Mouse (Mus musculus): ENCODE results near the gene Gck.

Gck gene

DNA sequence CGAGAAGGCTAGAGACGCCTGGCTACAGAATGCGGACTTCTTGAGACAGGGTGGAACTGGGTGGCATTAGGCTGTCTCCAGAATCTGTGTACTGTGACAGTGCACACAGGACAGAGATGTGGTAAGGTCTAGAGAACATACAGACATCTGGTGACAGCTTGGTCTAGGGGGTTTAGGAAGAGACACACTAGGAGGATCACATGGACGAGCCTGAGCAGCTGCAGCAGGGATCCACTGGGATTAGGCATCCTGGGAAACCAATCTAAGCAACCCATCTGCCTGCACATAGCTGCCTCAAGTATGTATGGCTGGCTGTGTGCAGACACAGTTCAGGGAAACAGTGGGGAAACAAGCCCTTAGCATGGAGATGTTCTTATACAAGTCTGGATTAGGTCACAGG lies 35.9 kb downstream of the Gck start:
- Histone ChIP-seq H3K4me3 (replicated peaks; ENCODE audit: low read length) (no peak overlapping the region), H3K9me3 (ENCODE audit: low read length) (no peaks in the 10 kb centered on the region), H3K27me3 (ENCODE audit: insufficient read depth, low read length) (peaks cover 33% of the 10 kb centered on the region), H3K4me1 (replicated peaks; ENCODE audit: low read depth, low read length) (peaks cover 11% of the 10 kb centered on the region), H3K36me3 (ENCODE audit: insufficient read depth, low read length) (no peaks in the 10 kb centered on the region)
- TF ChIP-seq NANOG (IDR thresholded peaks at IDR 0.05; ENCODE audit: borderline replicate concordance, low read length) (no peak), POU5F1 (IDR thresholded peaks at IDR 0.05; ENCODE audit: borderline replicate concordance, low read length) (no peak)

DNA sequence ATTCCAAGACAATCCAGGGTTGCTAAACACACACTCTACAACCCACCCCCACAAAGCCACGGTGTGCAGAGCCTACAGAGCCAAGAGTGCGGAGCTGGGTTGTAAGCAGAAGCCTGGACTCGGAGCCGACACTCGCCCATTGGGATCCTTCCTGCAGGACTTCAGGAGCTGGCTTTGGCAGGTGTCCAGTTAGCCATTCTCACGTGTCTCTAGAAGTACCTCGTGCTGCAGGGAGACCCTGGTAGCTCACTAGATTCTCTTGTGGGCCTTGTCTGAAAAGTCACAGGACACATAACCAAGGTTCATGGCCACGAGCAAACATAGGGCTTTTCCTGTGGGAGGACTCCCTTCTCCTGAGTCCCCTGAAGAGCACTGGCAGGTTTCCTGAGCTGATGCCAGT lies 36.6 kb downstream of the Gck start:
- H3K4me3 ChIP-seq (replicated peaks; ENCODE audit: low read length): no peak overlapping the region
- H3K36me3 ChIP-seq (ENCODE audit: insufficient read depth, low read length): no peaks in the 10 kb centered on the region
- no peaks in the 10 kb centered on the region for H3K9me3 ChIP-seq (ENCODE audit: low read length)
- TF ChIP-seq NANOG (IDR thresholded peaks at IDR 0.05; ENCODE audit: borderline replicate concordance, low read length) (no peak), CTCF (conservative IDR thresholded peaks at IDR 0.05; ENCODE audit: low read length) (no peak), POU5F1 (IDR thresholded peaks at IDR 0.05; ENCODE audit: borderline replicate concordance, low read length) (no peak)
- peaks cover 33% of the 10 kb centered on the region for H3K27me3 ChIP-seq (ENCODE audit: insufficient read depth, low read length)
- H3K4me1 ChIP-seq (replicated peaks; ENCODE audit: low read depth, low read length): peaks cover 8% of the 10 kb centered on the region

DNA sequence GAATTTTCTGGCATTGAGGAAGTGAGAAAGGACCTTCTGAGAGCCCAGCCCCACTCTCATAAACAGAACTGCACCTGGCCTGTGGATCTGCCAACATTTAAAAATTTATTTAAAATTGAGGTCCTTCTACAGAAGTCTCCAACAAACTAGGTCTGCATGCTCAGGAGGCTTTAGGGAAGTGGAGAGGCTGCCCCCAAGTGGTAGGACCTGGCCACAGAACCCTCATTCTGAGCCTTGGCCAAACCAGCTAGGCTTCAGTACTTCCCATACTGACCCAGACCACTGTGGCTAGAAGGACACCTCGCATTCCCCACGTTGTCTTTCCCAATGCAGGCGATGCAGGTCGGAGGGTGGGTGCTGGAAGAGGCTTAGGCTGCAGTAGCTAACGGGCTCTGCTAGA lies 37.2 kb downstream of the Gck start:
- H3K36me3 ChIP-seq (ENCODE audit: insufficient read depth, low read length): no peaks in the 10 kb centered on the region
- peaks cover 8% of the 10 kb centered on the region for H3K4me1 ChIP-seq (replicated peaks; ENCODE audit: low read depth, low read length)
- H3K9me3 ChIP-seq (ENCODE audit: low read length): no peaks in the 10 kb centered on the region
- TF ChIP-seq POU5F1 (IDR thresholded peaks at IDR 0.05; ENCODE audit: borderline replicate concordance, low read length) (no peak), CTCF (conservative IDR thresholded peaks at IDR 0.05; ENCODE audit: low read length) (peak; percentile 69)
- H3K4me3 ChIP-seq (replicated peaks; ENCODE audit: low read length): no peak overlapping the region
- peaks cover 33% of the 10 kb centered on the region for H3K27me3 ChIP-seq (ENCODE audit: insufficient read depth, low read length)

DNA sequence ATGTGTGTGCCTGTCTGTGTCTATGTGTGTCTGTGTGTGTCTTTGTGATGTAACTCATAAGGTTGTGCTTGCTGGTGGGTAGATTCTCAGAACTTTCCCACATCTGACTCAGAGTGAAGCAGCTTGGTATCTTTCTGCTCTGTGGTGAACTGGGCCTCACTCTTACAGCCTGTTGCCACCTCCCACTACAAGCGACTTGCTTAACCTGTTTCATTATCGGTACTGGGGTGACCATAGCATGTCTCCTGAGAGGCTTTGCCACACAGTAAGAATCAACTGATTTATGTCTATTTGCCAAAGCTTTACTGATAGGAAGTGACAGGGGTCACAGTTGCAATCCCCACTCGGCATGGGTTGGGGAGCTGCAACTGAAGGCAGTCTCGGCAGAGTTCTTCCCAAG lies 41.2 kb downstream of the Gck start:
- Histone ChIP-seq H3K9me3 (ENCODE audit: low read length) (no peaks in the 10 kb centered on the region), H3K27me3 (ENCODE audit: insufficient read depth, low read length) (peaks cover 25% of the 10 kb centered on the region), H3K36me3 (ENCODE audit: insufficient read depth, low read length) (no peaks in the 10 kb centered on the region), H3K4me1 (replicated peaks; ENCODE audit: low read depth, low read length) (peaks cover 20% of the 10 kb centered on the region), H3K4me3 (replicated peaks; ENCODE audit: low read length) (no peak overlapping the region)
- TF ChIP-seq POU5F1 (IDR thresholded peaks at IDR 0.05; ENCODE audit: borderline replicate concordance, low read length): no peak
- TF ChIP-seq CTCF (conservative IDR thresholded peaks at IDR 0.05; ENCODE audit: low read length): no peak
- TF ChIP-seq NANOG (IDR thresholded peaks at IDR 0.05; ENCODE audit: borderline replicate concordance, low read length): no peak

DNA sequence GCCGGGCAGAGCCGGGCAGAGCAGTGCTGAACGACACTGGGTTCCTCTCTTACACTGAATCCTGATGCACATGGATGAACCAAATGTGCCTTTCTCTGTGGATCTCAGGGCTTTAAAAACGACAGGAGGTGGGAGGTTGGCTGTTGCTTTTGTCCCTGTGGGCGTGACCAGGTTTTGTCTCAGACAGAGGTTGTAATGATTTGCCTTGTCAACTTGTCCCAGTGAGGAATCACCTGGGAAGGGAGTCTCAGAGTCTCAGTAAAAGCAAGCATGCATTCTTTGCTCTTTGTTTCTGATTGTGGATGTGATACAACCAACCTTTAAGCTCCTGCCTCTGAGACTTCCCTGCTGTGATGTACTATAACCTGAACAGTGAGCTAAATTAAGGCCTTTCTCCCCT lies 42.8 kb downstream of the Gck start:
- Histone ChIP-seq H3K36me3 (ENCODE audit: insufficient read depth, low read length) (no peaks in the 10 kb centered on the region), H3K27me3 (ENCODE audit: insufficient read depth, low read length) (peaks cover 32% of the 10 kb centered on the region), H3K4me3 (replicated peaks; ENCODE audit: low read length) (no peak overlapping the region), H3K4me1 (replicated peaks; ENCODE audit: low read depth, low read length) (peaks cover 31% of the 10 kb centered on the region), H3K9me3 (ENCODE audit: low read length) (no peaks in the 10 kb centered on the region)
- TF ChIP-seq NANOG (IDR thresholded peaks at IDR 0.05; ENCODE audit: borderline replicate concordance, low read length) (no peak), CTCF (conservative IDR thresholded peaks at IDR 0.05; ENCODE audit: low read length) (no peak), POU5F1 (IDR thresholded peaks at IDR 0.05; ENCODE audit: borderline replicate concordance, low read length) (no peak)

DNA sequence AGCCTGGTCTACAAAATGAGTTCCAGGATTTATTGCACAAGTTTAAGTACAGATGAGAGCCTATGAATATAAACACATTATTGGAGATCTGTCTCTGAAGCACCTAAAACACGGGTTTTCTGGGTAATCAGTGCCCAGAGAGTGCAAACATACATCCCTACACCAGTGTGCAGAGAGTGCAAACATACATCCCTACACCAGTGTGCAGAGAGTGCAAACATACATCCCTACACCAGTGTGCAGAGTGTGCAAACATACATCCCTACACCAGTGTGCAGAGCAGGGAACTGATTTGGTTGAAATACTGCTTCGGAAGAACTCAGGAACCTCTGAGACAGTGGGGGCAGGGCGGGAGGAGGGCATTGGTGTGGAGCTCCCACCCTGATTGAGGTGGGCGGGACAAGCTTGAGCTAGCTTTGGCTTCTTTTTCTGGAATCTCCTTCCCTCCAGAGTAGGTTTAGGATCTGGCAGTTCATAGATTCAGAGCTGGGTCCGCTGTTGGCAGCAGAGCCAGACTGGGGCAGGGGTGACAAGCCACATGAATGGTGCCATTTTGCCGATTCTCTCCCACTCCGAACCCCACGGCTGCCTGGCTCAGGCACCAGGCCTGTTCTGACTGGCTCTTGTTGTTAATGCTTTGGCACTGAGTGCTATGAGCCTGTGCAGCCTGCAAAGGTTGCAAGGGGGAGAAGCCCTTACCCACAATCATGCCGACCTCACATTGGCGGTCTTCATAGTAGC lies 43.9 kb downstream of the Gck start:
- TF ChIP-seq NANOG (IDR thresholded peaks at IDR 0.05; ENCODE audit: borderline replicate concordance, low read length) (no peak), CTCF (conservative IDR thresholded peaks at IDR 0.05; ENCODE audit: low read length) (no peak), POU5F1 (IDR thresholded peaks at IDR 0.05; ENCODE audit: borderline replicate concordance, low read length) (no peak)
- Histone ChIP-seq H3K36me3 (ENCODE audit: insufficient read depth, low read length) (no peaks in the 10 kb centered on the region), H3K27me3 (ENCODE audit: insufficient read depth, low read length) (peaks cover 43% of the 10 kb centered on the region), H3K4me1 (replicated peaks; ENCODE audit: low read depth, low read length) (peaks cover 42% of the 10 kb centered on the region), H3K4me3 (replicated peaks; ENCODE audit: low read length) (peak overlapping the region; percentile 51), H3K9me3 (ENCODE audit: low read length) (no peaks in the 10 kb centered on the region)

DNA sequence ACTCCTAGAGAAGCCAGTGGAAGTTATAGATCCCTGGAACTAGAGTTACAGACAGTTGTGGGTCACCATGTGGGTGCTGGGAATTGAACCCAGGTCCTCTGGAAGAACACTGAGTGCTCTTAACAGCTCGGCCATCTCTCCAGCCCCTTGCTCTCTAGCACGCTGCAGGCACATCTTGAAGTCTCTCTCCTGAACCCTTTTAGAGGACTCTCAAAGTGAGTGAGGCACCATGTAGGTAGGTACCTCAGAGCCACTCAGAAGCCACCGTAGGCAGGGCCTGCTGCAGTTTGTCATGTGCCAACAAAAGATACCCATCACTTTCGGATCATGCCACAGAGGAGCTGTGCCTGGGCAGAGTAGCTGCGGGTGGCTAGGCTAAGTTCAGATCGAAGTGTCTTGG lies 45.0 kb downstream of the Gck start:
- no peaks in the 10 kb centered on the region for H3K9me3 ChIP-seq (ENCODE audit: low read length)
- peaks cover 54% of the 10 kb centered on the region for H3K27me3 ChIP-seq (ENCODE audit: insufficient read depth, low read length)
- peaks cover 51% of the 10 kb centered on the region for H3K4me1 ChIP-seq (replicated peaks; ENCODE audit: low read depth, low read length)
- H3K36me3 ChIP-seq (ENCODE audit: insufficient read depth, low read length): no peaks in the 10 kb centered on the region
- no peak for TF ChIP-seq CTCF (conservative IDR thresholded peaks at IDR 0.05; ENCODE audit: low read length)
- TF ChIP-seq POU5F1 (IDR thresholded peaks at IDR 0.05; ENCODE audit: borderline replicate concordance, low read length): no peak
- TF ChIP-seq NANOG (IDR thresholded peaks at IDR 0.05; ENCODE audit: borderline replicate concordance, low read length): no peak
- no peak overlapping the region for H3K4me3 ChIP-seq (replicated peaks; ENCODE audit: low read length)

DNA sequence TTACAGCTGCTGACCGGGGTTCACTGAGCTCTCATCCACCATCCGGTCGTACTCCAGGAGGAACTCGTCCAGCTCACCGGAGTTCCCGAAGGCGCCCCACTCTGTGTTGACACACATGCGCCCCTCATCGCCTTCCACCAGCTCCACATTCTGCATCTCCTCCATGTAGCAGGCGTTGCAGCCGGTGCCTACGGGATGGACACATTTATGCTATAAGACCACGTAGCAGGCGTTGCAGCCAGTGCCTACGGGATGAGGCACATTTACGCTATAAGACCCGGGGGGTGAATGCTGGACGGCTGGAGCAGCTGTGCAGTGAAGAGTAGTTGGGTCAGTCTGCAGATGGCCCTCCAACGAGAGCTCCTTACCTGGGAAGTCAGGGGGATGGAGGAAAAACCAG lies 45.5 kb downstream of the Gck start:
- no peaks in the 10 kb centered on the region for H3K36me3 ChIP-seq (ENCODE audit: insufficient read depth, low read length)
- no peaks in the 10 kb centered on the region for H3K9me3 ChIP-seq (ENCODE audit: low read length)
- TF ChIP-seq NANOG (IDR thresholded peaks at IDR 0.05; ENCODE audit: borderline replicate concordance, low read length) (no peak), CTCF (conservative IDR thresholded peaks at IDR 0.05; ENCODE audit: low read length) (no peak)
- peaks cover 53% of the 10 kb centered on the region for H3K4me1 ChIP-seq (replicated peaks; ENCODE audit: low read depth, low read length)
- H3K4me3 ChIP-seq (replicated peaks; ENCODE audit: low read length): no peak overlapping the region
- peaks cover 59% of the 10 kb centered on the region for H3K27me3 ChIP-seq (ENCODE audit: insufficient read depth, low read length)

DNA sequence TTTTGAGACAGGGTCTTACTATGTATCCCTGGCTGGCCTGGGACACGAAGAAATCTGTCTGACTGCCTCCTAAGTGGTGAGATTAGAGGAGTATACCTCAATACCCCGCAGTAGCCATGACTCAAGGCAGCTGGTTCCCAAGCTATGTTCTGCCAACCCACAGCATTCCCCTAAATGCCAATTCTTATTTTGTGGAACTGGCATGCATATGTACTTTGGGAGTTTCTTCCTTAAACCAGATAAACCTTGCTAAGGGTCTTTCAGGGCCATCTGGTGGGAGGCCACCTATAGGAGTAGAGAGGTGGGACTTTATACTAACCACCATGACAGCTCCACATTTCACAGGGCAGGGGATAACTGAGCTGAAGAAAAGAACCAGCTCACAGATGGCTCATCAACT lies 46.0 kb downstream of the Gck start:
- Histone ChIP-seq H3K4me1 (replicated peaks; ENCODE audit: low read depth, low read length) (peaks cover 58% of the 10 kb centered on the region), H3K27me3 (ENCODE audit: insufficient read depth, low read length) (peaks cover 64% of the 10 kb centered on the region), H3K36me3 (ENCODE audit: insufficient read depth, low read length) (no peaks in the 10 kb centered on the region), H3K4me3 (replicated peaks; ENCODE audit: low read length) (no peak overlapping the region), H3K9me3 (ENCODE audit: low read length) (no peaks in the 10 kb centered on the region)
- TF ChIP-seq CTCF (conservative IDR thresholded peaks at IDR 0.05; ENCODE audit: low read length): no peak

Measured in E14TG2a.4 (cell line).